Mouse (Mus musculus) myocyte (in vitro differentiated cells): Measurements from ENCODE around the gene Ntn4. TPM values are rescaled to one million over a fixed set of nuclear protein-coding genes. Genes with fewer than 3 reads are reported as not detected.
"Not testable (repeated sequence)": the region's sequence is repeated elsewhere in the genome, so short reads cannot be mapped to it uniquely, and the experiment has no call there.

Experiments
- H3K27me3 ChIP-seq: one replicate; pipeline ENCODE4 v1.6.1; 2011; ENCODE audit not compliant: control insufficient read depth, insufficient read depth, insufficient read length
- H3K36me3 ChIP-seq: one replicate; pipeline ENCODE4 v1.6.1; 2011; ENCODE audit not compliant: control insufficient read depth, insufficient read depth
- H3K4me2 ChIP-seq: one replicate; pipeline ENCODE4 v1.6.1; 2011; ENCODE audit warnings: low read depth, control low read depth
- H3K4me3 ChIP-seq: one replicate; pipeline ENCODE4 v1.5.1; 2011; ENCODE audit warnings: mild to moderate bottlenecking, control low read depth, moderate library complexity
- H3K79me2 ChIP-seq: one replicate; pipeline ENCODE4 v1.6.1; 2011; ENCODE audit not compliant: control insufficient read depth, insufficient read depth
- H3ac ChIP-seq: one replicate; pipeline ENCODE4 v1.6.1; 2011; ENCODE audit not compliant: control insufficient read depth, insufficient read length
- CEBPB ChIP-seq: IDR thresholded peaks from 2 replicates; pipeline ENCODE4 v1.6.1; 2011; ENCODE audit warnings: mild to moderate bottlenecking, moderate library complexity; ENCODE audit not compliant: poor library complexity, insufficient read depth, severe bottlenecking
- E2F4 ChIP-seq: IDR thresholded peaks from one replicate; pipeline ENCODE4 v1.6.1; 2011; ENCODE audit warnings: mild to moderate bottlenecking, control low read depth, moderate library complexity; ENCODE audit not compliant: insufficient read depth
- MAX ChIP-seq: IDR thresholded peaks from one replicate; pipeline ENCODE4 v1.6.1; 2011; ENCODE audit warnings: low read depth, mild to moderate bottlenecking, control low read depth
- MYOD1 ChIP-seq, 3 experiments: IDR thresholded peaks; one replicate each; pipeline ENCODE4 v1.6.1; 2011; ENCODE audit warnings: control low read depth in 2 of 3, low read depth in 2 of 3, mild to moderate bottlenecking in 2 of 3, moderate library complexity in 1 of 3; ENCODE audit not compliant: insufficient read length in 2 of 3, control insufficient read depth in 1 of 3
- MYOG ChIP-seq, 3 experiments: IDR thresholded peaks; one replicate each; pipeline ENCODE4 v1.6.1; 2011; ENCODE audit warnings: control low read depth in 2 of 3, low read depth in 2 of 3, mild to moderate bottlenecking in 2 of 3; ENCODE audit not compliant: insufficient read length in 2 of 3, control insufficient read depth in 1 of 3, insufficient read depth in 1 of 3
- POLR2A ChIP-seq: IDR thresholded peaks from one replicate; pipeline ENCODE4 v1.6.1; 2011; ENCODE audit warnings: low read depth, mild to moderate bottlenecking, control low read depth, moderate library complexity; ENCODE audit not compliant: insufficient read length
- POLR2AphosphoS2 ChIP-seq: IDR thresholded peaks from one replicate; pipeline ENCODE4 v1.6.1; 2011; ENCODE audit warnings: low read depth, control low read depth; ENCODE audit not compliant: insufficient read length
- REST ChIP-seq: IDR thresholded peaks from one replicate; pipeline ENCODE4 v1.6.1; 2011; ENCODE audit warnings: mild to moderate bottlenecking, control low read depth, moderate library complexity; ENCODE audit not compliant: insufficient read depth, insufficient read length
- SRF ChIP-seq: IDR thresholded peaks from one replicate; pipeline ENCODE4 v1.6.1; 2011; ENCODE audit warnings: low read depth; ENCODE audit not compliant: control insufficient read depth, insufficient read length
- TCF12 ChIP-seq: IDR thresholded peaks from one replicate; pipeline ENCODE4 v1.6.1; 2011; ENCODE audit warnings: mild to moderate bottlenecking, control low read depth; ENCODE audit not compliant: poor library complexity, insufficient read depth, severe bottlenecking
- TCF3 ChIP-seq: IDR thresholded peaks from one replicate; pipeline ENCODE4 v1.6.1; 2011; ENCODE audit warnings: low read depth, control low read depth; ENCODE audit not compliant: insufficient read length
- USF1 ChIP-seq: IDR thresholded peaks from one replicate; pipeline ENCODE4 v1.6.1; 2011; ENCODE audit warnings: low read depth, mild to moderate bottlenecking, control low read depth, moderate library complexity
- polyA plus RNA-seq: library from polyadenylated mRNA; unstranded; fragments of >200 nt; fragmentation: generic; extraction: Trizol; gene quantifications from one replicate; pipeline ENCODE4 v1.2.1, GENCODE M21; 2012; ENCODE audit warnings: missing spikeins

Gene Ntn4
- polyA plus RNA-seq, 1 experiment, result 3.0 TPM

GRCm38 (mm10) chr10:93683185-93683584 lies 42.7 kb downstream of the Ntn4 start:
- TF ChIP-seq E2F4 (no peak), POLR2AphosphoS2 (no peak), MAX (no peak)
- Histone ChIP-seq H3K36me3 (no peaks in the 10 kb centered on the region), H3ac (no peak overlapping the region), H3K79me2 (no peaks in the 10 kb centered on the region), H3K4me3 (no peak overlapping the region), H3K4me2 (no peak overlapping the region), H3K27me3 (no peaks in the 10 kb centered on the region)

- Histone ChIP-seq H3K4me3 (no peak overlapping the region), H3K27me3 (no peaks in the 10 kb centered on the region), H3K79me2 (no peaks in the 10 kb centered on the region), H3ac (no peak overlapping the region), H3K36me3 (no peaks in the 10 kb centered on the region), H3K4me2 (no peak overlapping the region)
- TF ChIP-seq CEBPB, result no peak
- no peak for TF ChIP-seq MAX
- TF ChIP-seq MYOG (IDR thresholded peaks at IDR 0.05; ENCODE audit: control insufficient read depth in 1 of 3, insufficient read depth in 1 of 3, insufficient read length in 2 of 3, low read depth in 2 of 3), result no peak
- no peak for TF ChIP-seq USF1
- TF ChIP-seq MYOD1 (IDR thresholded peaks at IDR 0.05; ENCODE audit: control insufficient read depth in 1 of 3, insufficient read length in 2 of 3, low read depth in 2 of 3), result no peak
- TF ChIP-seq TCF12, result no peak
- no peak for TF ChIP-seq REST
- no peak for TF ChIP-seq SRF
- TF ChIP-seq POLR2AphosphoS2, result no peak
- TF ChIP-seq E2F4, result no peak
- TF ChIP-seq TCF3, result no peak
- no peak for TF ChIP-seq POLR2A
These were observed 43.4 kb downstream of the Ntn4 start for GRCm38 (mm10) chr10:93683896-93684295.

DNA sequence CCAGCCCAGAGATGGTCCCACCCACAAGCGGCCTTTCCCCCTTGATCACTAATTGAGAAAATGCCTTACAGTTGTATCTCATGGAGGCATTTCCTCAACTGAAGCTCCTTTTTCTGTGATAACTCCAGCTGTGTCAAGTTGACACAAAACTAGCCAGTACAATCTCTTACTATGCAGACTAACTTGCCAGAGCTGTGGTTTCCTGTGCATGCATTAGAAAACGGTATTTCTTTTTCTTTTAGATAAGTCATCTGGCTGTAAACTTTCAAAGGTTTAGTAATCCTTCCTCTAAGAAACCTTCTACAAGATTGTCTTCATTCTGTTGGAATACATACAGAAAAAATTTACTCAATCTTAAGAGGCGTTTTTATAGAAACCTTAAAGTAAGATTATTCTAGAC lies 44.9 kb downstream of the Ntn4 start:
- H3ac ChIP-seq, H3K36me3 ChIP-seq, H3K27me3 ChIP-seq, H3K79me2 ChIP-seq, H3K4me2 ChIP-seq, H3K4me3 ChIP-seq: not testable (repeated sequence)

GRCm38 (mm10) chr10:93686579-93686978 lies 46.1 kb downstream of the Ntn4 start:
- TF ChIP-seq TCF3 (no peak), E2F4 (no peak), POLR2AphosphoS2 (no peak), POLR2A (no peak), SRF (no peak), USF1 (no peak), MYOG (IDR thresholded peaks at IDR 0.05; ENCODE audit: control insufficient read depth in 1 of 3, insufficient read depth in 1 of 3, insufficient read length in 2 of 3, low read depth in 2 of 3) (no peak), MYOD1 (IDR thresholded peaks at IDR 0.05; ENCODE audit: control insufficient read depth in 1 of 3, insufficient read length in 2 of 3, low read depth in 2 of 3) (no peak), MAX (no peak), REST (no peak), CEBPB (no peak), TCF12 (no peak)

DNA sequence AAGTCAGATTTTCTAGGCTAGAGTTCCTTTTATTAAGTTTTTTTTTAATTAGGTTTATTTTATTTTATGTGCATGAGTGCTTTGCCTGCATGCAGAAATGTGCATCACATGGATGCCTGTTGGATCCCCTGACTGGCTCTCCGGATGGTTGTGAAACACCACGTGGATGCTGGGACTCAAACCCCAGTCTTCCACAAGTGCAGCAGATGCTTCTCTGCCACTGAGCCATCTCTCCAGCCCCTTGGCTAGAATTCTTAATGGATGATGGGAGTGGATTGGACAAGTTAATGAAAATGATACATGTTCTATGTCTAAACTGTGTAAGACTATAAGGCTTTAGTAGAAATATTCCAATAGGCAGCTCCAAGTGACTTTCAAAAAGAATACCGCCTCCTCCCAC lies 47.3 kb downstream of the Ntn4 start:
- no peaks in the 10 kb centered on the region for H3K27me3 ChIP-seq
- H3K36me3 ChIP-seq, result no peaks in the 10 kb centered on the region
- H3K4me2 ChIP-seq, result no peak overlapping the region
- no peak overlapping the region for H3ac ChIP-seq
- H3K4me3 ChIP-seq, result no peak overlapping the region
- TF ChIP-seq MYOG (IDR thresholded peaks at IDR 0.05; ENCODE audit: control insufficient read depth in 1 of 3, insufficient read depth in 1 of 3, insufficient read length in 2 of 3, low read depth in 2 of 3) (no peak), E2F4 (no peak), POLR2A (no peak), REST (no peak), MAX (no peak), SRF (no peak), TCF3 (no peak), TCF12 (no peak), USF1 (no peak), CEBPB (no peak)
- H3K79me2 ChIP-seq, result no peaks in the 10 kb centered on the region

More at GRCm38 (mm10) chr10:93686579-93686978, 46.1 kb downstream of the Ntn4 start:
- no peaks in the 10 kb centered on the region for H3K79me2 ChIP-seq
- no peak overlapping the region for H3K4me2 ChIP-seq
- no peaks in the 10 kb centered on the region for H3K36me3 ChIP-seq
- H3ac ChIP-seq, result no peak overlapping the region
- no peaks in the 10 kb centered on the region for H3K27me3 ChIP-seq
- no peak overlapping the region for H3K4me3 ChIP-seq
